Mouse (Mus musculus) T-cell, adult 66 days (primary cell): ENCODE data around the gene Atp6v1g3. TPM values are rescaled to one million over a fixed set of nuclear protein-coding genes. Genes with fewer than 3 reads are reported as not detected.

Experiments used
- total RNA-seq, 2 experiments: library from RNA; stranded (reverse); gene quantifications; 3 replicates in 1 of 2; 4 replicates in 1 of 2; pipeline ENCODE4 v1.2.4; 2023

Gene Atp6v1g3
- total RNA-seq: not detected

DNA sequence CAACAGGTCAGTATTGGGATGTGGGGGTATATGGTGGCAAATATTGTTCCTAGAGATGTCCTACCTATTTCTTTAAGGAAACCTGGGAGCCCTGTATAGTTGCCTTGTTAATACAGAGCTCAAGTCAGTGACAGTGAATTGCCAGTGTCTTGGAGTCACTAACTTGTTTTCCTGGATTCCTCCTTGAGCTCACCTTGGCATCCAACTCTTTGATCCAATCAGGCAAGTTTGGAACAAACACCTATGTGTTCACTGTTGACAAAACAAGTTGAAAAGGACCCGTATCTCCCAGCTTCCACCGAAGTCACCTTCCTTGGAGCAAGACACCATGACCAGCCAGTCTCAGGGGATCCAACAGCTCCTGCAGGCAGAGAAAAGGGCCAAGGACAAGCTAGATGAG is at the start of gene Atp6v1g3:
Gene Atp6v1g3 (plus strand): TSS at position 301 of the 400 bp plus-strand sequence.

Other genes with a start within 250 kb of the Atp6v1g3 start
- 1,000 to 10,000 TPM; 1,614 to 1,645 TPM for gene Ptprc, start 98.0 kb upstream of the Atp6v1g3 start, total RNA-seq